Mouse (Mus musculus) embryonic facial prominence, embryonic 12.5 days (tissue): ENCODE measurements around the gene Psmg4. TPM values are rescaled to one million over a fixed set of nuclear protein-coding genes. Genes with fewer than 3 reads are reported as not detected.
A peak's percentile ranks its signal among the peaks of the same experiment; 100 is the strongest.

Source experiments
- ATAC-seq: fragments of 200-750 bp; cut with Nextera tagmentation; 2 replicates; pipeline ENCODE4 v1.8.0; 2017; ENCODE audit not compliant: insufficient number of reproducible peaks, insufficient read depth, low FRiP score, low TSS enrichment
- H3K27ac ChIP-seq: fragments of 300-500 bp; sonication (generic); 2 replicates; pipeline ENCODE4 v1.5.1; 2016; ENCODE audit warnings: mild to moderate bottlenecking
- H3K27me3 ChIP-seq: fragments of 300-500 bp; sonication (generic); 2 replicates; pipeline ENCODE4 v1.6.1; 2016; ENCODE audit warnings: mild to moderate bottlenecking, moderate library complexity
- H3K36me3 ChIP-seq: fragments of 300-500 bp; sonication (generic); 2 replicates; pipeline ENCODE4 v1.6.1; 2016; ENCODE audit warnings: mild to moderate bottlenecking
- H3K4me1 ChIP-seq: fragments of 300-500 bp; sonication (generic); 2 replicates; pipeline ENCODE4 v1.6.1; 2016
- H3K4me2 ChIP-seq: fragments of 300-500 bp; sonication (generic); replicated peaks from 2 replicates; pipeline ENCODE4 v1.6.1; 2016; ENCODE audit warnings: mild to moderate bottlenecking, moderate library complexity
- H3K4me3 ChIP-seq: fragments of 300-500 bp; sonication (generic); 2 replicates; pipeline ENCODE4 v1.5.1; 2016; ENCODE audit warnings: mild to moderate bottlenecking
- H3K9ac ChIP-seq: fragments of 300-500 bp; sonication (generic); 2 replicates; pipeline ENCODE4 v1.6.1; 2016; ENCODE audit warnings: mild to moderate bottlenecking, moderate library complexity
- H3K9me3 ChIP-seq: fragments of 300-500 bp; sonication (generic); 2 replicates; pipeline ENCODE4 v1.6.1; 2016; ENCODE audit warnings: mild to moderate bottlenecking, moderate library complexity
- WGBS: fragments of 180-500 bp; shearing (Covaris S2); methylation state at CpG from one replicate; pipeline ENCODE4 v1.1.7; 2016; 5-methylcytosine and 5-hydroxymethylcytosine counted together
- polyA plus RNA-seq: library from polyadenylated mRNA; unstranded; fragments of >200 nt; fragmentation: Nextera tagmentation; extraction: Ambion mirVana; gene quantifications from 2 replicates; pipeline ENCODE4 v1.2.1, GENCODE M21; 2016

The Psmg4 gene
- polyA plus RNA-seq, 1 experiment from 2014 or later: 111 TPM

- WGBS: 64% methylated on average over 1 of the region's 1 CpGs
- Histone ChIP-seq H3K4me3 (no peak overlapping the region), H3K27ac (no peak overlapping the region), H3K9ac (no peak overlapping the region), H3K4me2 (no peak overlapping the region), H3K27me3 (no peaks in the 10 kb centered on the region), H3K9me3 (no peaks in the 10 kb centered on the region), H3K4me1 (peaks cover 12% of the 10 kb centered on the region), H3K36me3 (no peaks in the 10 kb centered on the region)
- no peak for ATAC-seq
These were observed 2.8 kb upstream of the Psmg4 start for GRCm38 (mm10) chr13:34159926-34160325.

GRCm38 (mm10) chr13:34163304-34163975, 676 bp downstream of the Psmg4 start:
- Histone ChIP-seq H3K27me3 (no peaks in the 10 kb centered on the region), H3K27ac (peak overlapping the region; percentile 92), H3K4me2 (peak overlapping the region; percentile 62), H3K4me3 (peak overlapping the region; percentile 75), H3K9ac (peak overlapping the region; percentile 68), H3K4me1 (peaks cover 12% of the 10 kb centered on the region), H3K36me3 (peaks cover 7% of the 10 kb centered on the region), H3K9me3 (no peaks in the 10 kb centered on the region)
- ATAC-seq: peak; percentile 76
- 40% methylated on average over 12 of the region's 12 CpGs for WGBS

- Histone ChIP-seq H3K27me3 (no peaks in the 10 kb centered on the region), H3K36me3 (peaks cover 4% of the 10 kb centered on the region; the same call in 1 of the 2 replicates), H3K9me3 (no peaks in the 10 kb centered on the region), H3K27ac (no peak overlapping the region), H3K4me3 (no peak overlapping the region), H3K9ac (no peak overlapping the region), H3K4me1 (no peaks in the 10 kb centered on the region), H3K4me2 (no peak overlapping the region)
- no peak for ATAC-seq
- 92% methylated on average over 6 of the region's 6 CpGs for WGBS
These were observed 11.3 kb downstream of the Psmg4 start for GRCm38 (mm10) chr13:34174025-34174424.

- Histone ChIP-seq H3K27ac (no peak overlapping the region), H3K4me1 (no peaks in the 10 kb centered on the region), H3K27me3 (no peaks in the 10 kb centered on the region), H3K4me2 (no peak overlapping the region), H3K9me3 (no peaks in the 10 kb centered on the region), H3K36me3 (peaks cover 17% of the 10 kb centered on the region; the same call in 1 of the 2 replicates), H3K4me3 (no peak overlapping the region), H3K9ac (no peak overlapping the region)
- no peak for ATAC-seq
- 74% methylated on average over 5 of the region's 5 CpGs for WGBS
These were observed 18.9 kb downstream of the Psmg4 start for GRCm38 (mm10) chr13:34181624-34182023.

- WGBS: 88% methylated on average over 2 of the region's 2 CpGs
- Histone ChIP-seq H3K9me3 (no peaks in the 10 kb centered on the region), H3K27ac (no peak overlapping the region), H3K9ac (no peak overlapping the region), H3K36me3 (peaks cover 14% of the 10 kb centered on the region; the same call in 1 of the 2 replicates), H3K4me1 (no peaks in the 10 kb centered on the region), H3K27me3 (no peaks in the 10 kb centered on the region), H3K4me3 (no peak overlapping the region), H3K4me2 (no peak overlapping the region)
- ATAC-seq: no peak
These were observed 22.6 kb downstream of the Psmg4 start for GRCm38 (mm10) chr13:34185371-34185770.

GRCm38 (mm10) chr13:34187571-34187970, 24.8 kb downstream of the Psmg4 start:
- Histone ChIP-seq H3K27ac (no peak overlapping the region), H3K9me3 (no peaks in the 10 kb centered on the region), H3K4me3 (no peak overlapping the region), H3K9ac (no peak overlapping the region), H3K4me2 (no peak overlapping the region), H3K27me3 (no peaks in the 10 kb centered on the region), H3K4me1 (no peaks in the 10 kb centered on the region), H3K36me3 (peaks cover 3% of the 10 kb centered on the region; the same call in 1 of the 2 replicates)
- ATAC-seq: no peak
- WGBS: 14% methylated on average over 5 of the region's 5 CpGs

- Histone ChIP-seq H3K4me1 (no peaks in the 10 kb centered on the region), H3K9me3 (no peaks in the 10 kb centered on the region), H3K27ac (no peak overlapping the region), H3K4me2 (no peak overlapping the region), H3K27me3 (no peaks in the 10 kb centered on the region), H3K4me3 (no peak overlapping the region), H3K9ac (no peak overlapping the region), H3K36me3 (0 out of 2 replicates have a peak, but pooled peaks cover 6% of the 10 kb centered on the region)
- 69% methylated on average over 8 of the region's 8 CpGs for WGBS
- ATAC-seq: no peak
These were observed 29.8 kb downstream of the Psmg4 start for GRCm38 (mm10) chr13:34192414-34193191.

- Histone ChIP-seq H3K27me3 (no peaks in the 10 kb centered on the region), H3K4me2 (no peak overlapping the region), H3K4me1 (no peaks in the 10 kb centered on the region), H3K4me3 (no peak overlapping the region), H3K36me3 (0 out of 2 replicates have a peak, but pooled peaks cover 6% of the 10 kb centered on the region), H3K9me3 (no peaks in the 10 kb centered on the region), H3K27ac (no peak overlapping the region), H3K9ac (no peak overlapping the region)
- WGBS: 43% methylated on average over 8 of the region's 8 CpGs
- ATAC-seq: no peak
These were observed 30.6 kb downstream of the Psmg4 start for GRCm38 (mm10) chr13:34193384-34193783.

GRCm38 (mm10) chr13:34195676-34196075, 32.9 kb downstream of the Psmg4 start:
- Histone ChIP-seq H3K27me3 (no peaks in the 10 kb centered on the region), H3K36me3 (0 out of 2 replicates have a peak, but pooled peaks cover 6% of the 10 kb centered on the region), H3K9ac (no peak overlapping the region), H3K27ac (no peak overlapping the region), H3K9me3 (no peaks in the 10 kb centered on the region), H3K4me3 (no peak overlapping the region), H3K4me2 (no peak overlapping the region), H3K4me1 (no peaks in the 10 kb centered on the region; the same call in 1 of the 2 replicates)
- no peak for ATAC-seq
- 95% methylated on average over 1 of the region's 1 CpGs for WGBS

- Histone ChIP-seq H3K4me3 (no peak overlapping the region), H3K4me2 (no peak overlapping the region), H3K9me3 (no peaks in the 10 kb centered on the region), H3K36me3 (no peaks in the 10 kb centered on the region), H3K27ac (no peak overlapping the region), H3K27me3 (no peaks in the 10 kb centered on the region), H3K4me1 (no peaks in the 10 kb centered on the region), H3K9ac (no peak overlapping the region)
- no peak for ATAC-seq
- WGBS: 84% methylated on average over 3 of the region's 3 CpGs
These were observed 42.5 kb downstream of the Psmg4 start for GRCm38 (mm10) chr13:34205216-34205615.

GRCm38 (mm10) chr13:34207714-34208470, 45.1 kb downstream of the Psmg4 start:
- Histone ChIP-seq H3K4me1 (no peaks in the 10 kb centered on the region), H3K36me3 (no peaks in the 10 kb centered on the region), H3K4me3 (no peak overlapping the region), H3K27me3 (no peaks in the 10 kb centered on the region), H3K27ac (no peak overlapping the region), H3K9ac (no peak overlapping the region), H3K9me3 (no peaks in the 10 kb centered on the region), H3K4me2 (no peak overlapping the region)
- no peak for ATAC-seq
- WGBS: 79% methylated on average over 6 of the region's 6 CpGs
